Mouse (Mus musculus) C2C12 (cell line): ENCODE results near the gene Krtap19-2. TPM values are rescaled to one million over a fixed set of nuclear protein-coding genes. Genes with fewer than 3 reads are reported as not detected.

ENCODE experiments used
- H3K27me3 ChIP-seq: one replicate; pipeline ENCODE4 v1.6.1; 2011; ENCODE audit not compliant: control insufficient read depth, insufficient read depth, insufficient read length
- H3K36me3 ChIP-seq: one replicate; pipeline ENCODE4 v1.6.1; 2011; ENCODE audit not compliant: control insufficient read depth, insufficient read depth
- H3K4me3 ChIP-seq: one replicate; pipeline ENCODE4 v1.5.1; 2011; ENCODE audit warnings: mild to moderate bottlenecking, control low read depth; ENCODE audit not compliant: poor library complexity, insufficient read depth, severe bottlenecking
- H3K79me2 ChIP-seq: one replicate; pipeline ENCODE4 v1.6.1; 2011; ENCODE audit not compliant: control insufficient read depth, insufficient read depth
- H3K79me3 ChIP-seq: one replicate; pipeline ENCODE4 v1.6.1; 2011; ENCODE audit warnings: low read depth, control low read depth
- H3ac ChIP-seq: one replicate; pipeline ENCODE3; 2011; ENCODE audit warnings: low read depth; ENCODE audit not compliant: control insufficient read depth, insufficient read length
- CEBPB ChIP-seq: IDR thresholded peaks from one replicate; pipeline ENCODE4 v1.6.1; 2011; ENCODE audit warnings: low read depth, mild to moderate bottlenecking, control low read depth, moderate library complexity
- CTCF ChIP-seq: IDR thresholded peaks from one replicate; pipeline ENCODE4 v1.5.1; 2011; ENCODE audit not compliant: control insufficient read depth, insufficient read depth, insufficient read length
- FOSL1 ChIP-seq: IDR thresholded peaks from one replicate; pipeline ENCODE4 v1.8.0; 2011; ENCODE audit warnings: mild to moderate bottlenecking, low read length; ENCODE audit not compliant: poor library complexity, insufficient read depth, severe bottlenecking
- MAX ChIP-seq: IDR thresholded peaks from one replicate; pipeline ENCODE4 v1.6.1; 2011; ENCODE audit warnings: mild to moderate bottlenecking, control low read depth
- MYOD1 ChIP-seq: IDR thresholded peaks from one replicate; pipeline ENCODE4 v1.6.1; 2011; ENCODE audit warnings: low read depth; ENCODE audit not compliant: control insufficient read depth, insufficient read length
- MYOG ChIP-seq: IDR thresholded peaks from one replicate; pipeline ENCODE4 v1.6.1; 2011; ENCODE audit not compliant: control insufficient read depth, insufficient read length; ENCODE audit errors: extremely low read depth
- USF1 ChIP-seq: IDR thresholded peaks from one replicate; pipeline ENCODE4 v1.6.1; 2011; ENCODE audit warnings: low read depth, mild to moderate bottlenecking, control low read depth, moderate library complexity
- long read RNA-seq, 2 experiments: library from polyadenylated mRNA; unstranded; transcript quantifications; one replicate each; pipeline ENCODE4 v2.0.0; 2019 to 2020
- polyA plus RNA-seq: library from polyadenylated mRNA; unstranded; fragments of >200 nt; fragmentation: generic; extraction: Trizol; gene quantifications from one replicate; pipeline ENCODE4 v1.2.1, GENCODE M21; 2012; ENCODE audit warnings: missing spikeins

The Krtap19-2 gene
- not detected for polyA plus RNA-seq
- long read RNA-seq, experiment 1 = 0 reads
- long read RNA-seq, experiment 2 = 0 reads

DNA sequence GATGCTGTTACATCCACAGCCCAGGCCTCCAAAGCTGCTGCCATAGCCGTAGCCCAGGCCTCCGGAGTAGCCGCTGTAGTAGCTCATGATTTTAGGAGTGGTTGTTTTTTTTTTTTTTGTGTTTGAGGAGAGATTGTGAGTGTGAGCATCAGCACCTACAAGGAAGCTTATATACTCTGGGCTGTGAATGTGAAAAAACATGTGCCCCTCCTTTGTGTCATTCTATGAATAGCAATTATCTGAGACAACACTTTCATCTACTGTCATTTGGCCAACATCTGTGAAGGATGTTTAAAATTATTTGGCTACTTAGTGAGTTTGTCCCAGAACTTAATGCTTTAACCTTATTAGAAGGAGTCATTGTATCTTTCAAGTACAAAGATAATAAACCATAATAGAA is at the start of gene Krtap19-2:
Gene Krtap19-2 (minus strand): TSS at position 101 of the 400 bp plus-strand sequence.
- Histone ChIP-seq H3ac (no peak within 1 kb of the TSS), H3K27me3 (no peaks in the 10 kb centered on the region), H3K79me2 (no peaks in the 10 kb centered on the region), H3K4me3 (no peak within 1 kb of the TSS), H3K36me3 (no peaks in the 10 kb centered on the region), H3K79me3 (no peaks in the 10 kb centered on the region)
- TF ChIP-seq CTCF = no peak
- no peak for TF ChIP-seq USF1
- TF ChIP-seq MYOG = no peak
- no peak for TF ChIP-seq MAX
- TF ChIP-seq CEBPB = no peak
- no peak for TF ChIP-seq FOSL1
- no peak for TF ChIP-seq MYOD1

GRCm38 (mm10) chr16:88896357-88896756 is 22.3 kb upstream of the Krtap19-2 start, which contains the start of gene Krtap19-5:
Gene Krtap19-5 (minus strand): TSS chr16:88896457.
- Histone ChIP-seq H3ac (no peak within 1 kb of the TSS), H3K79me3 (no peaks in the 10 kb centered on the region), H3K4me3 (no peak within 1 kb of the TSS), H3K27me3 (no peaks in the 10 kb centered on the region), H3K36me3 (no peaks in the 10 kb centered on the region), H3K79me2 (no peaks in the 10 kb centered on the region)
- no peak for TF ChIP-seq MAX
- no peak for TF ChIP-seq CEBPB
- no peak for TF ChIP-seq CTCF
- no peak for TF ChIP-seq USF1
- TF ChIP-seq MYOG = no peak
- TF ChIP-seq MYOD1 = no peak
- TF ChIP-seq FOSL1 = no peak

DNA sequence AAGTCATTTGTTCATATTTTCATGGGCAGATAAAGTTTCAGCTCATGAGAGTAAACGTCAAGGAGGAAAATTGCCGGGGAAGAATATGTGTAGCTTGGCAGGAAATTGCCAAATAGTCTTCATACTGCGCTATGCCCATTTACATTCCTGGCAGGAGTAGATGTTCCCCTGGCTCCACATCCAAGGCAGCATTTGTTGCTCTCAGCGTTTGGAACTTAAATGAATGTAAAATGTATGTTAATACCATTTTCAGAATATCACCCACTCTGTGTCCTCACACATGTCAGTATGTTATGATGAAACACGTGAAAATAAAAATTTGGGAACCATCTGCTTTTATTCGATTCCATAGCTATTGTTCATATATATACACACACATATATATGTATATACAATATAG is 12.8 kb upstream of the Krtap19-2 start:
- Histone ChIP-seq H3K79me3 (no peaks in the 10 kb centered on the region), H3ac (no peak overlapping the region), H3K27me3 (no peaks in the 10 kb centered on the region), H3K79me2 (no peaks in the 10 kb centered on the region), H3K4me3 (no peak overlapping the region), H3K36me3 (no peaks in the 10 kb centered on the region)
- TF ChIP-seq MAX (no peak), CTCF (no peak), MYOG (no peak), USF1 (no peak), MYOD1 (no peak), CEBPB (no peak)

GRCm38 (mm10) chr16:88884989-88885388 is 10.9 kb upstream of the Krtap19-2 start, which contains the start of gene Krtap19-4:
Gene Krtap19-4 (minus strand): TSS chr16:88885089.
- TF ChIP-seq MYOD1 = no peak
- no peak for TF ChIP-seq FOSL1
- no peak for TF ChIP-seq CEBPB
- TF ChIP-seq MAX = no peak
- no peak within 1 kb of the TSS for H3ac ChIP-seq
- no peaks in the 10 kb centered on the region for H3K79me3 ChIP-seq
- H3K79me2 ChIP-seq = no peaks in the 10 kb centered on the region
- H3K27me3 ChIP-seq = no peaks in the 10 kb centered on the region
- H3K36me3 ChIP-seq = no peaks in the 10 kb centered on the region
- no peak within 1 kb of the TSS for H3K4me3 ChIP-seq

GRCm38 (mm10) chr16:88877938-88878337 is 3.9 kb upstream of the Krtap19-2 start, which contains the start of gene Krtap19-3:
Gene Krtap19-3 (minus strand): TSS chr16:88878038.
- Histone ChIP-seq H3K4me3 (no peak within 1 kb of the TSS), H3K79me2 (no peaks in the 10 kb centered on the region)
- TF ChIP-seq CTCF (no peak), USF1 (no peak), CEBPB (no peak), MYOG (no peak), FOSL1 (no peak), MYOD1 (no peak), MAX (no peak)

DNA sequence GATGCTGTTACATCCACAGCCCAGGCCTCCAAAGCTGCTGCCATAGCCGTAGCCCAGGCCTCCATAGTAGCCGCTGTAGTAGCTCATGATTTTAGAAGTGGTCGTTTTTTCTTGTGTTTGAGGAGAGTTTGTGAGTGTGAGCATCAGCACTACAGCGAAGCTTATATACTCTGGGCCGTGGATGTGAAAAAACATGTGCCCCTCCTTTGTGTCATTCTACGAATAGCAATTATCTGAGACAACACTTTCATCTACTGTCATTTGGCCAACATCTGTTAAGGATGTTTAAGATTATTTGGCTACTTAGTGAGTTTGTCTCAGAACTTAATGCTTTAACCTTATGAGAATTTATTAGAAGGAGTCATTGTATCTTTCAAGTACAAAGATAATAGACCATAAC is 4.8 kb downstream of the Krtap19-2 start, which contains the start of gene Krtap19-1:
Gene Krtap19-1 (minus strand): TSS at position 101 of the 400 bp plus-strand sequence.
- no peak for TF ChIP-seq MYOG
- no peak for TF ChIP-seq CTCF
- no peak for TF ChIP-seq USF1
- no peak for TF ChIP-seq FOSL1
- TF ChIP-seq CEBPB = no peak
- no peak for TF ChIP-seq MAX
- TF ChIP-seq MYOD1 = no peak
- no peaks in the 10 kb centered on the region for H3K79me3 ChIP-seq
- H3K4me3 ChIP-seq = no peak within 1 kb of the TSS
- no peaks in the 10 kb centered on the region for H3K36me3 ChIP-seq
- no peaks in the 10 kb centered on the region for H3K79me2 ChIP-seq
- no peaks in the 10 kb centered on the region for H3K27me3 ChIP-seq
- no peak within 1 kb of the TSS for H3ac ChIP-seq

More at GRCm38 (mm10) chr16:88877938-88878337, 3.9 kb upstream of the Krtap19-2 start, which contains the start of gene Krtap19-3:
- H3K79me3 ChIP-seq = no peaks in the 10 kb centered on the region
- H3K27me3 ChIP-seq = no peaks in the 10 kb centered on the region
- H3ac ChIP-seq = no peak within 1 kb of the TSS
- no peaks in the 10 kb centered on the region for H3K36me3 ChIP-seq
